Mouse (Mus musculus) forebrain, embryonic 14.5 days (tissue): ENCODE results near the gene Gusb. TPM values are rescaled to one million over a fixed set of nuclear protein-coding genes. Genes with fewer than 3 reads are reported as not detected.

Experiments used
- ATAC-seq: fragments of 200-750 bp; cut with Nextera tagmentation; 2 replicates; pipeline ENCODE4 v1.8.0; 2017; ENCODE audit warnings: mild to moderate bottlenecking, moderate library complexity
- DNase-seq: peaks from one replicate; pipeline ENCODE4 v3.0.0-alpha.2; 2015; ENCODE audit warnings: low spot score
- H3K27ac ChIP-seq: fragments of 300-500 bp; sonication (generic); 2 replicates; pipeline ENCODE4 v1.5.1; 2014; ENCODE audit warnings: low read depth, mild to moderate bottlenecking, control low read depth, low read length, moderate library complexity
- H3K27me3 ChIP-seq: fragments of 300-500 bp; sonication (generic); replicated peaks from 2 replicates; pipeline ENCODE4 v1.6.1; 2014; ENCODE audit warnings: low read length, control low read depth, mixed read lengths; ENCODE audit not compliant: control insufficient read depth, insufficient read depth
- H3K36me3 ChIP-seq: fragments of 300-500 bp; sonication (generic); 2 replicates; pipeline ENCODE4 v1.6.1; 2014; ENCODE audit warnings: low read length, control low read depth; ENCODE audit not compliant: control insufficient read depth, insufficient read depth
- H3K4me1 ChIP-seq: fragments of 300-500 bp; sonication (generic); 2 replicates; pipeline ENCODE4 v1.6.1; 2014; ENCODE audit warnings: antibody characterized with exemption, low read length, control low read depth; ENCODE audit not compliant: control insufficient read depth, insufficient read depth
- H3K4me2 ChIP-seq: fragments of 300-500 bp; sonication (generic); 2 replicates; pipeline ENCODE4 v1.6.1; 2014; ENCODE audit warnings: mild to moderate bottlenecking, control low read depth, low read length
- H3K4me3 ChIP-seq: fragments of 300-500 bp; sonication (generic); 2 replicates; pipeline ENCODE4 v1.5.1; 2014; ENCODE audit warnings: low read depth, low read length, control low read depth
- H3K9ac ChIP-seq: fragments of 300-500 bp; sonication (generic); 2 replicates; pipeline ENCODE4 v1.6.1; 2014; ENCODE audit warnings: mild to moderate bottlenecking, low read length, control low read depth, moderate library complexity
- H3K9me3 ChIP-seq: fragments of 300-500 bp; sonication (generic); replicated peaks from 2 replicates; pipeline ENCODE4 v1.6.1; 2016; ENCODE audit warnings: low read length, control low read depth, mixed read lengths; ENCODE audit not compliant: control insufficient read depth
- WGBS: fragments of 180-500 bp; shearing (Covaris S2); extraction: QIAGEN DNeasy Blood & Tissue Kit; methylation state at CpG from one replicate; pipeline ENCODE4 v1.1.7; 2014; 5-methylcytosine and 5-hydroxymethylcytosine counted together
- polyA plus RNA-seq: library from polyadenylated mRNA; unstranded; fragments of >200 nt; fragmentation: Nextera tagmentation; extraction: Ambion mirVana; gene quantifications from 2 replicates; pipeline ENCODE4 v1.2.1, GENCODE M21; 2014

Gene Gusb
- polyA plus RNA-seq: 20.7 and 21.4 TPM in 2 replicates

DNA sequence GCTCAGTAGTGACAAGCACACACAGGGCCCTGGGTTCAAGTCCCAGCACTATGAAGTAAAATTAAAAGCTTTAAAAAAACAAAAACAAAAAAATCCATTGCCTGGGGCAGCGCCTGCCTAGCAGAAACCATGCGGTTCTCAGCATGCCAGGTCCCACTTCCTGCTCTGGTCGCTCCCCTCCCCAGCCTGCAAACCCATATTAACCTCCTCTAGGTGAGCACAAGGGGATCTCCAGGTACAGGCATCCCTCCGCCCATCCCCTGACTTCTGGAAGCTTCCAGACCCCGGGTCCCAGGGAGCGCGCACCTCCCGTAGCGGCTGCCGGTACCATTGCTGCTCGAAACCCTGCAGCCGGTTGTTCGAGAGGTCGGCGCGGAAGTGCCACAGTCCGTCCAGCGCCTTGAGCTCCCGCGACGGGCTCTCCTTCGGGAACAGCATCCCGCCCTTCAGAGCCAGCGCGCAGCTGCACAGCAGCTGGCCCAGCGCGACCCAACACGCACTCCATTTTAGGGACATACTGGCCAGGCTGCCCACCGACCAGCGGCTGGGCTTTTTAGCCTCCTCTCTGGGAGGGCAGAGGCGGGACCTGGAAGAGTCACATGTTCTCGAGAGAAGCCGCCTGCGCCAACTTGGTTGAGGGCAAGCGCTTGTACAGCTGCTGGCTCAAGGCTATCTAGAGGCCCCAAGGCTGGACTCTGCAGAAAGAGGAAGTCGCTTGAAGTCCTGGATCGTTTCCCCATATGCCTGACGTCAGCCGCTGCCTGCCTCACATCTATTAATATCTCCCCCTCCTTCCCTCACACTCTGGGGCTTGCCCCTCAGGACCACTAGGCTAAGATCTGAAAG is at the start of gene Gusb:
Gene Gusb (minus strand): TSS at position 749 of the 846 bp plus-strand sequence.
- Histone ChIP-seq H3K9me3 (no peaks in the 10 kb centered on the region), H3K9ac (peak within 1 kb of the TSS; percentile 68), H3K4me3 (peak within 1 kb of the TSS; percentile 48), H3K4me1 (no peaks in the 10 kb centered on the region), H3K27ac (no peak within 1 kb of the TSS), H3K27me3 (no peaks in the 10 kb centered on the region), H3K4me2 (peak within 1 kb of the TSS; percentile 70), H3K36me3 (no peaks in the 10 kb centered on the region)
- ATAC-seq: peak; percentile 85
- peak; percentile 77 for DNase-seq
- WGBS: 2% methylated on average over 39 of the region's 39 CpGs

DNA sequence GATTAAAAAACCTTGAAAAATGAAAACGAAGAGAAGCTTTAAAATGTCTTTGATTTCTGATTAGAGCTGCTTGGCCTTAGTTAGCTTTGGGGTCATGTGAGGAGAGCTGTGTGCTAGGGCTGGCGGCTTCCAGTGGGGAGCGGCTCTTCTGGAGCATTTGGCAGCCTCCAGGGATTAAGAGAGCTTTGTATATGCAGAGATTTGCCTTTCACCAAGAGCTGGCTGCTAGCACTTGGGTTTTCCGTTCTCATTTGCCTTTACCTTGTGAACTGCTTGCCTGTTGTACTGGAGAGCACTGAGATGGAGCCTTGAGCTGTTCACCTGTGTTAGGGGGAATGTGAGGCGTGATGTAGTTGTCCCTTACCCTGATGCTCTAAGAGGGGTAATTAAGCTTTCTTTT is 49.7 kb upstream of the Gusb start:
- H3K36me3 ChIP-seq: peaks cover 34% of the 10 kb centered on the region
- H3K4me1 ChIP-seq: no peaks in the 10 kb centered on the region
- no peak overlapping the region for H3K27ac ChIP-seq
- no peaks in the 10 kb centered on the region for H3K27me3 ChIP-seq
- H3K4me3 ChIP-seq: no peak overlapping the region
- no peak for DNase-seq
- H3K9ac ChIP-seq: no peak overlapping the region
- ATAC-seq: no peak
- no peak overlapping the region for H3K4me2 ChIP-seq
- 69% methylated on average over 5 of the region's 5 CpGs for WGBS
- no peaks in the 10 kb centered on the region for H3K9me3 ChIP-seq

DNA sequence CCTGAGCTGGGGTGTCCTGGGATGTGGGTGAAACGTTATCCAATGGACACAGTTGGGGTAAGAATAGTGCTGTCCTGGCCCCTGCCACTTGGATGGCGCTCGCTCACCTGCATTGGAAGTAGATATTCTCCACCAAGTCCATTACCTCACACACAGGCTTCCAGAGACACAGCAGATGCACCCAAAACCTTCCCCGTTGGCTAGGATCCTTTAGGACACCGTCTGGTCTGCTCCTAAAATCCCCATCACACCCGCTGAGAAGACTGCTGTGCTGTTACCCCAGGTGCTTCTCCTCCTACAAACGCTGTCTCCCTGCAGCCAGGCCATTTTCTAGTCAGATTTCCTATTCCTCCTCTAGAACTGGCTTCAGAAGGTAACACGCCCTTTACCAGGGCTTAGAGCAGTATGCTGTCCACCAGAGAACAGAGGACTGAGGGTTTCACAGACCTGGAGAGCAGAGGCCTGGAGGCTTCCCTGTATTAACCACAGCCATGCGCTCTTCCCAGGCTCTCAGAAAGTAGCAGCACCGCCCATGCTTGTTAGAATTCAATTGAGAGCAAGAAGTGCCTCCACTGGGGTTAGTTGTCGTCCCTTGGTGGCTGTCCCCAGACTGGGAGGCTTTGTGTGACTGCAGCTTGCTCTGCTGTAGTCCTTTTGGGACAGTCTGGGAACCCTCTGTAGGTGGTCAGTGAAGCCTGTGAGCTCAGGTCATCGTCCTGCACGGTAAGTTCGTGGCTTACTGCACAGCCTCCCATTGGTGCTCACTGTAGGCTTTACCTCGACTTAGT is 48.4 kb upstream of the Gusb start:
- Histone ChIP-seq H3K9ac (no peak overlapping the region), H3K27ac (no peak overlapping the region), H3K4me2 (no peak overlapping the region), H3K4me1 (no peaks in the 10 kb centered on the region), H3K9me3 (no peaks in the 10 kb centered on the region), H3K27me3 (no peaks in the 10 kb centered on the region), H3K36me3 (peaks cover 46% of the 10 kb centered on the region), H3K4me3 (no peak overlapping the region)
- ATAC-seq (no peak), DNase-seq (no peak)
- whole genome bisulfite sequencing: 89% methylated on average over 15 of the region's 15 CpGs

DNA sequence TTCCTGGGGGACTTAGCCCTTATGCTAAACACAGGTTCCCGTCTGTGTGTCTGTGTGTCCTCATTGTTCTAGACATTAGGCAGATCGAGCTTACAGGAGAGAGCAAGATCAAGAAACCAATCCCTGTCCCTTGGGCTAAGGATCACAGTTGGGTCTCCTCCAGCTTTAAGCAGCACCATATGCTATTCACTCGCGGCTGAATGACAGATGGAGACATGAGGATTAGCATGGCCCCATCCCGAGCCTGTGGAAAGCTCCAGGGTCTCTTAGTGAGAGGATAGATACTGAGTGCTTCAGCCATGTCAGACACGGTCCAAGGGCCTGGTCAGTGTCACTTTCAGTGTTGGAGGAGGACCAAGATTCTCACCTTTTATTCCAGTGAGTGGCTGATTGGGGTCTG is 47.6 kb upstream of the Gusb start:
- WGBS: 55% methylated on average over 6 of the region's 6 CpGs
- ATAC-seq: no peak; the same call in 1 of the 2 replicates
- Histone ChIP-seq H3K27ac (no peak overlapping the region; the same call in 1 of the 2 replicates), H3K9ac (no peak overlapping the region), H3K27me3 (no peaks in the 10 kb centered on the region), H3K4me2 (no peak overlapping the region), H3K4me1 (no peaks in the 10 kb centered on the region), H3K36me3 (peaks cover 51% of the 10 kb centered on the region), H3K9me3 (no peaks in the 10 kb centered on the region), H3K4me3 (no peak overlapping the region)
- peak; percentile 58 for DNase-seq

DNA sequence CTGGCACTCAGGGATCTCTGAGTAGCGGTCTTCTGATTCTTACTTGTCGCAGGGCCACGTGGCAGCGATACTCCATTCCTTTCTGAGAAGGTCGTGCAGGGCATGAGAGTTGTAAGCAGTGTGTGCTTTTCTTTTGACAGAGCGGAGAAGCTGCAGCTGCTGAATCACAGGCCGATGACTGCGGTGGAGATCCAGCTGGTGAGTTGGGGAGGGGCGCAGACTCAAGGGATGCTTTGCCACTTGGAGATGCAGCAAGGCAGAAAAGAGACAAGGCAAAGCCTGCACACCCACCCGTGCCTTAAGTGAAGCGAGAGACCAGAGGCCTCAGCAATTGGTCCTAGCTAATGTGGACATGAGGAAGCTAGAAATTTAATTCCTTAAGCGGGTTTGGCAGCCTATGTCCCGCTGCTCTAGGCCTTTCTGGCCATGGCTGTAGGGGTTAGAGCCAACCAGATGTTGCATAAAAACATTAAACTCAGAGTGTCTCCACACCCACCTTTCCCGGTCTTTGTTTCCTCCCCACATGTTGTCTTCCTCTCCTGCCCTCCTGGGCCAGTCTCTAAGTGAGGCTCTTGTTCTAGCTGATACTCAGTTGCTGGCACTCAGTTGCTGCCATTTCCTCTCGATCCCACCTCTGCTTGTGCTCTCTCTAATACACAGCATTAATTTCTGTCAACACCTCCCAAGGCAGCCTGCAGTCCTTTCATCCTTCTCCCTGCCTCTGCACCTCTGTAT is 46.1 kb upstream of the Gusb start:
- DNase-seq: no peak
- 87% methylated on average over 15 of the region's 15 CpGs for WGBS
- Histone ChIP-seq H3K4me2 (no peak overlapping the region), H3K27me3 (no peaks in the 10 kb centered on the region), H3K27ac (peak overlapping the region; percentile 15; the same call in 1 of the 2 replicates), H3K9me3 (no peaks in the 10 kb centered on the region), H3K36me3 (peaks cover 61% of the 10 kb centered on the region), H3K4me1 (no peaks in the 10 kb centered on the region), H3K4me3 (no peak overlapping the region), H3K9ac (no peak overlapping the region)
- ATAC-seq: no peak

DNA sequence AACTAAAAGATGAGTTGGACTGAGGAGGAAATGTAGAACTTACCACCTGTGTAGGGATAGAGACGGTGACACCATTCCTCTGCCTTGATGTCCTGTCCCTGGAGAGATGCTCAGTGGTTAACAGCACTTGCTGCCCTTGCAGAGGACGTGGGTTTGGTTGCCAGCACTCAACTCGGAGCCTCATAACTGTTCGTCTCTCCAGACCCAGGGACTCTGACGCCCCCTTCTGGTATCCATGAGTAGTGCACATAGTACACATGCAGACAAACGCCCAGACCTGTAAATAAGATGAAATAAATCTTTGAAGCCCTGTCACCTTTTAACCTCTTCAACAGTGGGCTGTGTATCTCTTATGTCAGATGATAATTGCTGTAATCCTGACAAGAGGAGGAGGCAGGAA is 44.2 kb upstream of the Gusb start:
- Histone ChIP-seq H3K9ac (no peak overlapping the region), H3K4me3 (no peak overlapping the region), H3K4me2 (no peak overlapping the region), H3K27ac (no peak overlapping the region), H3K4me1 (no peaks in the 10 kb centered on the region), H3K27me3 (no peaks in the 10 kb centered on the region), H3K9me3 (no peaks in the 10 kb centered on the region), H3K36me3 (peaks cover 75% of the 10 kb centered on the region)
- DNase-seq: no peak
- no peak for ATAC-seq
- 86% methylated on average over 6 of the region's 6 CpGs for WGBS

DNA sequence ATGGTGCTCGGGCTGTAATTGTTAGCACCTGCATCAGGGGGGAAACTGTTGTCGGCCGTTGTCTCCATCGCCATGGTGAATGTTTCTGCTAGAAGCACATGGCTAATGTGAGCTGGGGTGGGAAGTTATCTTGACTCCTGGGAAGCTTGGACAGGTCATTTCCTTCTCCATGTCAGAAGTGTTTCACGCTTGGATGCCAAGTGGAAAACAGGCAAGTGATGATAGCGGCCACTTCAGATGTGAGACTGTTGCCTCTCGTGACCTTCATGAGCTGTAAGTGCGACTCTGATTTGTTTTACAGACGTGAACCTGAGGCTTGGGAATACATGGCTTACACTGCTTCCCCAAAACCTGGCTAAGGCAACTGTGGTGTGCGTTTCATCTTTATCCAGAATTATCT is 43.7 kb upstream of the Gusb start:
- H3K4me3 ChIP-seq: no peak overlapping the region
- ATAC-seq: no peak
- no peak overlapping the region for H3K27ac ChIP-seq
- H3K4me2 ChIP-seq: no peak overlapping the region
- H3K9me3 ChIP-seq: no peaks in the 10 kb centered on the region
- no peak overlapping the region for H3K9ac ChIP-seq
- H3K27me3 ChIP-seq: no peaks in the 10 kb centered on the region
- H3K36me3 ChIP-seq: peaks cover 77% of the 10 kb centered on the region
- no peaks in the 10 kb centered on the region for H3K4me1 ChIP-seq
- WGBS: 91% methylated on average over 10 of the region's 10 CpGs
- no peak for DNase-seq

DNA sequence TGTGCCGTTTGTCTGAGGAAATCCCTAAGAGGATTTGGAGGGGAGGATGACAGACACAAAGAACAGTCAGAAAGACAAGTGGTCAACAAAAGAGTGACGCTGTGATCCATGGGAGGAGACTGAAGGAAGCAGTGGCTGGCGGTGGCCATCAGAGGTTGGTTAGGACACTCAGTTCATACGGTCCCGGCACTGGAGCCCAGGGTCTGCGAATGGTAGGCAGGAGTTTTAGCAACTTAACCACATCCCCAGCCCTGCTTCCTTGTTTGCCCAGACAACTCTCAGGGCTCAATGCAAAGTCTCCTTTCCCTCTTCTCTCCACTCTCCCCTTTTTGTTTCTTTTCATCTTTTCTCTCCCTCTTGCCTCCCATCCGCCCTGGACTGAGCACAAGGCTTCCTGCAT is 43.3 kb upstream of the Gusb start:
- no peak overlapping the region for H3K4me2 ChIP-seq
- 87% methylated on average over 7 of the region's 7 CpGs for WGBS
- H3K9ac ChIP-seq: no peak overlapping the region
- no peaks in the 10 kb centered on the region for H3K27me3 ChIP-seq
- DNase-seq (no peak), ATAC-seq (no peak)
- H3K4me3 ChIP-seq: no peak overlapping the region
- H3K36me3 ChIP-seq: peaks cover 76% of the 10 kb centered on the region
- H3K4me1 ChIP-seq: no peaks in the 10 kb centered on the region
- H3K27ac ChIP-seq: no peak overlapping the region
- no peaks in the 10 kb centered on the region for H3K9me3 ChIP-seq
